Mouse (Mus musculus): ENCODE results near the gene Pth2.

DNA sequence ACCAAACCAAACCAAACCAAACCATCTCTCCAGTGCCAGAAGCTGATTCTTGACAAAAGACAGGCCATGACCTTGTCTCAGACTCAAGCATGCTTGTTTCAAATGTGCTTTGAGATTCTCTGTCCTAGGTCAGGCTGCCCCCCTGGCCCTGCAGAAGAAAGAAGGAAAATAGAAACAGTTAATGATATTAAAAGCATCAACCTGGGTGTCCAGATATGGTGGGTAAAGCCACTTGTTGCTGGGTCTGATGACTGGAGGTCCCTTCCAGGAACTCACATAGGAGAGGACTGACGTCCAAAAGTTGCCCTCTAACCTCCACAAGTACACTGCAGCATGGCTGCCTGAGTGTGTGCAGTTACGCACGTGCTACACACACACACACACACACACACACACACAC is 19.9 kb upstream of the Pth2 start:
- TF ChIP-seq CTCF (IDR thresholded peaks at IDR 0.05; ENCODE audit: control insufficient read depth, insufficient read depth, low read length) (no peak), POLR2A (IDR thresholded peaks at IDR 0.05; ENCODE audit: borderline replicate concordance, control insufficient read depth, low read depth, low read length) (no peak)

Measured in bone marrow, adult 2 months (tissue).